ENCODE assay signal across 20 mouse cellular contexts in genomic region chr1:80010724-80011123, GRCm38 (mm10).
DNase-seq lines count a peak whose midpoint lies in the region; ATAC-seq and TF ChIP-seq lines count a peak whose summit lies in the region.
"Had no signal": no experiment of that assay in that cellular context is flagged by ENCODE, and none has a peak within 500 bp of the region (broad histone marks: within the 10 kb centered on the region; RNA-seq: fewer than 3 reads in every experiment).

No protein-coding gene starts in this region.

- DNase-seq in heart, adult 11 months: peak; percentile 97
- DNase-seq in heart, embryonic 10.5 days (ENCODE audit: low spot score): no peak
- peak; percentile 76 for DNase-seq in kidney, postnatal 0 days (ENCODE audit: low spot score)
- DNase-seq in kidney, adult 2 months: no peak
- DNase-seq in midbrain, embryonic 11.5 days (ENCODE audit: low spot score, missing footprints): peak; percentile 81
- DNase-seq in gastrocnemius, adult 2 months: no peak
- DNase-seq: adrenal gland, postnatal 25 days; cerebellum, adult 8-10 months; spleen, adult 18-20 months; thymus, postnatal 14 days had no signal

- ATAC-seq in kidney, postnatal 0 days (replicated peaks; ENCODE audit: low FRiP score, low read depth): peak; percentile 82; the same call in 1 of the 2 replicates
- ATAC-seq in midbrain, embryonic 11.5 days (ENCODE audit: low FRiP score): no peak
- ATAC-seq in midbrain, embryonic 16.5 days: no peak
- no peak for ATAC-seq in megakaryocyte-erythroid progenitor cell, adult 5-6 weeks (replicated peaks; ENCODE audit: low FRiP score, low TSS enrichment, poor library complexity, severe bottlenecking)
- ATAC-seq: forebrain, embryonic 13.5 days had no signal

- no peak overlapping the region for H3K27ac ChIP-seq in heart, embryonic 10.5 days
- no peak overlapping the region for H3K27ac ChIP-seq in kidney, postnatal 0 days
- no peak overlapping the region for H3K27ac ChIP-seq in kidney, adult 2 months (ENCODE audit: insufficient read depth, low read depth, low read length)
- no peak overlapping the region for H3K27ac ChIP-seq in midbrain, embryonic 11.5 days (ENCODE audit: low read depth, low read length)
- no peak overlapping the region for H3K27ac ChIP-seq in midbrain, embryonic 16.5 days (ENCODE audit: low read length)
- H3K27ac ChIP-seq in gastrocnemius, adult 2 months: no peak overlapping the region
- H3K27ac ChIP-seq: forebrain, embryonic 13.5 days; left cerebral cortex, adult 2 months; limb, embryonic 12.5 days; liver, embryonic 15.5 days; midbrain, embryonic 10.5 days; neural tube, embryonic 15.5 days; stomach, embryonic 15.5 days had no signal

- no peak for TF ChIP-seq POLR2A in kidney, adult 2 months (IDR thresholded peaks at IDR 0.05; ENCODE audit: low read depth, low read length)

- H3K27me3 ChIP-seq in heart, embryonic 10.5 days (ENCODE audit: insufficient read depth, poor library complexity, severe bottlenecking): no peaks in the 10 kb centered on the region
- H3K27me3 ChIP-seq in kidney, postnatal 0 days (ENCODE audit: insufficient read depth, low read length): no peaks in the 10 kb centered on the region
- H3K27me3 ChIP-seq in kidney, adult 2 months (replicated peaks; ENCODE audit: control insufficient read depth, insufficient read depth, low read length): no peaks in the 10 kb centered on the region
- H3K27me3 ChIP-seq in midbrain, embryonic 11.5 days (ENCODE audit: control insufficient read depth, insufficient read depth, low read length): no peaks in the 10 kb centered on the region
- no peaks in the 10 kb centered on the region for H3K27me3 ChIP-seq in midbrain, embryonic 16.5 days (ENCODE audit: control insufficient read depth, insufficient read depth, low read depth, low read length)
- H3K27me3 ChIP-seq: forebrain, embryonic 13.5 days; limb, embryonic 12.5 days; neural tube, embryonic 15.5 days; stomach, embryonic 15.5 days had no signal

- intact Hi-C loops in gastrocnemius, adult 2 months (cut with DNase I): loop anchor here (10.0 kb wide), 1 partner anchor 84 kb away; no protein-coding TSS in a partner anchor

- 49% methylated on average over 4 of the region's 4 CpGs for WGBS in heart, embryonic 10.5 days
- WGBS in kidney, postnatal 0 days: 34% methylated on average over 4 of the region's 4 CpGs
- WGBS in kidney, adult 2 months: 49% methylated on average over 4 of the region's 4 CpGs
- whole genome bisulfite sequencing in midbrain, embryonic 11.5 days: 66% methylated on average over 4 of the region's 4 CpGs
- 32% methylated on average over 4 of the region's 4 CpGs for WGBS in midbrain, embryonic 16.5 days

- TF ChIP-seq CTCF in kidney, postnatal 0 days (IDR thresholded peaks at IDR 0.05; ENCODE audit: low read depth): no peak
- no peak for TF ChIP-seq CTCF in kidney, adult 2 months (conservative IDR thresholded peaks at IDR 0.05; ENCODE audit: insufficient read depth, insufficient read length, low read depth, low read length)
- TF ChIP-seq CTCF in gastrocnemius, adult 2 months (IDR thresholded peaks at IDR 0.05): no peak

- H3K4me1 ChIP-seq in heart, embryonic 10.5 days: no peaks in the 10 kb centered on the region
- no peaks in the 10 kb centered on the region for H3K4me1 ChIP-seq in kidney, postnatal 0 days (replicated peaks; ENCODE audit: insufficient read depth, low read length)
- H3K4me1 ChIP-seq in kidney, adult 2 months (ENCODE audit: control insufficient read depth, insufficient read depth, low read length): no peaks in the 10 kb centered on the region
- H3K4me1 ChIP-seq in midbrain, embryonic 11.5 days (ENCODE audit: control insufficient read depth, insufficient read depth, low read length): no peaks in the 10 kb centered on the region
- no peaks in the 10 kb centered on the region for H3K4me1 ChIP-seq in midbrain, embryonic 16.5 days (ENCODE audit: control insufficient read depth, insufficient read depth, low read length)
- H3K4me1 ChIP-seq: forebrain, embryonic 13.5 days; liver, embryonic 15.5 days; midbrain, embryonic 10.5 days; neural tube, embryonic 15.5 days; stomach, embryonic 15.5 days had no signal

- H3K9ac ChIP-seq in kidney, postnatal 0 days (ENCODE audit: low read depth, low read length): no peak overlapping the region
- no peak overlapping the region for H3K9ac ChIP-seq in midbrain, embryonic 11.5 days (ENCODE audit: low read length)
- H3K9ac ChIP-seq in midbrain, embryonic 16.5 days (ENCODE audit: low read depth, low read length): no peak overlapping the region
- H3K9ac ChIP-seq: forebrain, embryonic 13.5 days; limb, embryonic 12.5 days; liver, embryonic 15.5 days; neural tube, embryonic 15.5 days; stomach, embryonic 15.5 days had no signal

- no peak overlapping the region for H3K4me2 ChIP-seq in kidney, postnatal 0 days (ENCODE audit: low read length)
- H3K4me2 ChIP-seq in midbrain, embryonic 11.5 days: no peak overlapping the region
- H3K4me2 ChIP-seq in midbrain, embryonic 16.5 days (ENCODE audit: low read length): no peak overlapping the region
- H3K4me2 ChIP-seq: forebrain, embryonic 13.5 days; limb, embryonic 12.5 days; liver, embryonic 15.5 days; neural tube, embryonic 15.5 days; stomach, embryonic 15.5 days had no signal

- no peak overlapping the region for H3K4me3 ChIP-seq in heart, embryonic 10.5 days
- no peak overlapping the region for H3K4me3 ChIP-seq in kidney, postnatal 0 days (replicated peaks; ENCODE audit: low read depth, low read length)
- no peak overlapping the region for H3K4me3 ChIP-seq in kidney, adult 2 months (ENCODE audit: insufficient read depth, low read depth, low read length)
- H3K4me3 ChIP-seq in midbrain, embryonic 11.5 days (ENCODE audit: low read depth, low read length): no peak overlapping the region
- no peak overlapping the region for H3K4me3 ChIP-seq in midbrain, embryonic 16.5 days (ENCODE audit: low read depth, low read length)
- no peak overlapping the region for H3K4me3 ChIP-seq in gastrocnemius, adult 2 months
- H3K4me3 ChIP-seq: forebrain, embryonic 13.5 days; heart, adult 2 months; left cerebral cortex, adult 2 months; limb, embryonic 12.5 days; liver, embryonic 15.5 days; midbrain, embryonic 10.5 days; neural tube, embryonic 15.5 days; stomach, embryonic 15.5 days had no signal

- no peaks in the 10 kb centered on the region for H3K36me3 ChIP-seq in heart, embryonic 10.5 days
- no peaks in the 10 kb centered on the region for H3K36me3 ChIP-seq in kidney, postnatal 0 days (ENCODE audit: insufficient read depth, low read length)
- H3K36me3 ChIP-seq in kidney, adult 2 months (ENCODE audit: control insufficient read depth, insufficient read depth, low read length): no peaks in the 10 kb centered on the region
- no peaks in the 10 kb centered on the region for H3K36me3 ChIP-seq in midbrain, embryonic 11.5 days (ENCODE audit: control insufficient read depth, insufficient read depth, low read length)
- no peaks in the 10 kb centered on the region for H3K36me3 ChIP-seq in midbrain, embryonic 16.5 days (ENCODE audit: control insufficient read depth, insufficient read depth, low read length)
- H3K36me3 ChIP-seq: limb, embryonic 12.5 days; liver, embryonic 15.5 days; midbrain, embryonic 10.5 days; neural tube, embryonic 15.5 days; stomach, embryonic 15.5 days had no signal

- no peaks in the 10 kb centered on the region for H3K9me3 ChIP-seq in heart, embryonic 10.5 days
- H3K9me3 ChIP-seq in kidney, postnatal 0 days (replicated peaks; ENCODE audit: low read length): no peaks in the 10 kb centered on the region
- H3K9me3 ChIP-seq in midbrain, embryonic 11.5 days (ENCODE audit: control insufficient read depth, low read length): no peaks in the 10 kb centered on the region
- H3K9me3 ChIP-seq in midbrain, embryonic 16.5 days (replicated peaks; ENCODE audit: control insufficient read depth, low read length, poor library complexity, severe bottlenecking): no peaks in the 10 kb centered on the region
- H3K9me3 ChIP-seq: forebrain, embryonic 13.5 days; limb, embryonic 12.5 days; liver, embryonic 15.5 days; midbrain, embryonic 10.5 days; neural tube, embryonic 15.5 days; stomach, embryonic 15.5 days had no signal

Comparison
In these comparisons a context has a peak if more than half of its experiments do, and no peak if none do; other contexts are left out.
1. DNase-seq: peak in heart, adult 11 months (single experiment), kidney, postnatal 0 days (single experiment) and midbrain, embryonic 11.5 days (single experiment); none in heart, embryonic 10.5 days (single experiment), kidney, adult 2 months (single experiment) and gastrocnemius, adult 2 months (single experiment).